Mouse (Mus musculus): ENCODE data around the gene Haus5.

Haus5 gene

DNA sequence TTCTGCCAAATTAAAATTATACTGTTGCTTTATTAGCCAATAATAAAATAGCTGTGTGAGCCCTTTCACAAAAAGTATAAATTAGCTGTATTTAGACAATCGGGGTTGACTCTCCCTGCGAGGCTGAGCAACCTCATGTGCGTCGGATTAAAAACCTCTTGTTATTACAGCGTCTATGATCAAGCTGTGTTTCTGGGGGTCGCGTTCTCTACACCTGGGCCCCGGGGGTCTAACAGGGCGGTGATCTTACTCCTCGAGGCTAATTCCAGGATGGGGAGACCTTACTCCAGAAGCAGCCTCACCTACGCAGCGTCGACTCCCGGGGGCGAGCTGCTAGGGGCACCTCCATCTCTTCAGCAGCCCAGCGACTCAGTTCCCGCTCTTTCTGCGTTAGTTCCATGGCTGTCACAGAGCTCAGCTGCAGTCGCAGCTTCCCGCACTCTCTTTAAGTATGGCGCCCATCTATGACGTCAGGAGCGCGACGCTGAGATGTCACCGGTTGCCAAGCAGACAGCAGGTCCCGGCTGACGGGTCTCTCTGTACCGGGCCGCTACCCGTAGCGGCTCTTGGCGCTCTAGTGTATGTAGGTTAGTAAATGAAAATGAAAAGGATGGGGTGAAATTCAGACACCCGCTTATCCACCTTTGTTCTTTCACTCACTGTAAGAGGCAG lies at the start of gene Haus5:
Gene Haus5, minus strand, starts transcription at position 466 of the 672 bp plus-strand sequence.
- peak; percentile 96 for DNase-seq

DNA sequence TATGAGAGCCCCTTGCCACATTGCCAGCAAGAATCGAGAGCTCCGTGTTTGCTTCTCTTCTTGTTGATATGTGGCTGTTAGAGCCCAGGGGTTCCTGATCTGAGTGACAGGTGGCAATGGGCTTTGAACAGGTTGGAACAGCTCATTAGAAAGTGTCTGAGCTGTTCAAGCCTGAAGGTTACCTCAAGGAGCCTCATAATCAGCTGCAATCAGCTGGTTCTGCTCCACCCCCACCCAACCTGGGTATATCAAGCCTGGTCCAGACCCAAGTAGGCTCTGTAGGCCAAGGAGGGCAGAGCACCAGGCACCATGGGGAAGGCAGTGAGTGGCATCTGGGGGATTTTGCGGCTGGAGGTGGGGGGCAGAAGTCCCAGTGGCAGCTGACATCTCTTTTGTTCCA lies 47.1 kb upstream of the Haus5 start, which contains the start of gene Atp4a:
Gene Atp4a, plus strand, starts transcription at position 268 of the 400 bp plus-strand sequence.
- DNase-seq = no peak

DNA sequence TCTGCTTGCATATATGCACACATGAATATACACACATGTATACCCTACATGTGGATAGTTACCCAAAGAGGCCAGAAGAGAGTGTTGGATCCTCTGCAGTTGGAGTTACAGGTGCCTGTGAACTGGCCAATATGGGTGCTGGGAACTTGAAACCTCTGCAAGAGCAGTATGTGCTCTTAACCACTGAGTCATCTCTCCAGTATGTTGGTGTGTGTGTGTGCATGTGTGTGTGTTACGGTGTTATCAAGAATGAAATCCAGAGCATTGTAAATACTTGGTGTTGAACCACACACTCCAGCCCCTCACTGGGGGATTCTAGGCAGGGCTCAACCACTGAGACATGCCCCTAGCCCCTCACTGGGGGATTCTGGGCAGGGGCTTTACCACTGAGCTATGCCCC lies 42.6 kb upstream of the Haus5 start:
- DNase-seq = no peak

DNA sequence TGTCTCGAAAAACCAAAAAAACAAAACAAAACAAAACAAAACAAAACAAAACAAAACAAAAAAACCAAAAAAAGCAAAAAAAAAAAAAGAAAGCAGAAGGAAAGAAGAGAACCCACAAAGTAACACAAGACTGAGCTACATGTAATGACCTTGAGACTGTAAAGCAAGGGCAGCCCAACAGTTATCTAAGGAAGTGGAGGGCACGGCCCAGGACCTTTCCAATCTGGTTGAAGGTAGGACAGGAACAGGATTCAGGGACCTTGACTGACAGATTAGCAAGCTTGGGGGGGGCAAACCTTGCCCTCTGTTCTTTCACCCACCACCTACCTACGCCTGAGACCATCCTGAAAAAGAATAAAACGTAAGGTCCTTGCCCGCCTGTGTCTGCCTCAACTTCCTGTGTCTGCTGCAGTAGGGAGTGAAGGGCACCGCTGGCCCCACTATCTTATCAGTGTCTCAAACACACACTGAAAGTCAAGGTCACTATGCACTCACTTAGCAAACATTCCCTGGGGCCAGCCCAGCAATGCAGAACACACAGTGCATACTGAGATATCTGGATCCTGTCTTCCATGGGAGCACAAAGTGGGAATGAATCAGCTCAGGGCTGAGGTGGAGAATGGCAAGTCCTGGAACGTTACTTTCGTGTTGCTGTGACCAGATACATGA lies 41.6 kb upstream of the Haus5 start:
- no peak for DNase-seq

DNA sequence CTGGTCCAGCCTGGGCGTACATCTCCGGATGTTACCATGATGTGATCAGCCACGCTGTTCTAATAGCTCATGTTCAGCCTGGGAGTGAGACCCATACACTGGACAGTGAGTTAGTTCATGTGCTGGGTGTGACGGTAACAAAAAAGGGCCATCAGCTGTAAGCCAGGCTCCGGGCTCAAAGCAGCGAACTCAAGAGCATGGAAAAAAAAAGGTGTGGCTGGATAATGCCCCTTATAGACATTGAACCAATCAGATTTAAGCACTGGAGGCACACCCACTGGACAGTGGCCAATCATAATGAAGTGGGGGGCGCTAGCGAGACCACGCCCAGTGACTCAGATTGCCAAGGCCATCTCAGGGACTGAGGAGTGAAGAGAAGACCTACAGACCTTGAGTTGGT lies 33.8 kb upstream of the Haus5 start, which contains the start of gene 2200002J24Rik:
Gene 2200002J24Rik, plus strand, starts transcription at position 338 of the 400 bp plus-strand sequence.
- DNase-seq = peak; percentile 63

DNA sequence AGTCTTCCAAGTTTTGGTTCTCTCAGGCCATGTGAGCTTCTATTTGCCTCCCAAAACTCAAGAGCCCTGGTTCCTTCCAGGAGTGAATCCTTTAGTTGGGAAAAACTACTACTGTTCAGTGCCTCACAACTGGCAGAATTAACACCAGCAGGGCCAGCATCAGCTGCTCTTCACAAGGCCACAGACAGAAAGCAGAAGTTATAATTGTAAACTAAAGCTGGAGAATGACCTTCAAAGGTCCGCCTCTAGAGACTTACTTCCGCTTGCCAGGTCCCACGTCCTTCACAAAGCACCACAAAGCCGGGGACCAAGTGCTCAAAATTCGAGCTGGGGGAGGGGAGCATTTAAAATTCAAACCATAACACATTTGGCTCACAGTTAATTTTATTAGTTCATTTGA lies 33.3 kb upstream of the Haus5 start:
- no peak for DNase-seq

DNA sequence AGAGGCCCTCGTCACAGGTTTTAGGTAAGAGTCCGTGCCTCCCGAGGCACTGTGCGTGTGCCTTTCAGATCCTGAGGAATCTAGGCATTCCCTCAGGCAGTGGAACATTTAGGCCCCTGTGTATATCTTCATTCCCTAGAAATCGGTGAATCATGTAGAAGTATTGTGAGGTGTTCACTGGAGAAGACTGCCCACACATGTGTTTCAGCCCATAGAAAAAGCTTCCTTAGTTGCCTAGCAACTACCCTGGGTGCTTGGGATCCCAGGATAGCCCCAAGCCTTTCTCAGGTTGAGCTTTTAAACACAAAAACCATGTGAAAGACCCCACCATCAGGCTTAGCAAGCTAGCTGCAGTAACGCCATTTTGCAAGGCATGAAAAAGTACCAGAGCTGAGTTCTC lies 23.5 kb upstream of the Haus5 start:
- no peak for DNase-seq

DNA sequence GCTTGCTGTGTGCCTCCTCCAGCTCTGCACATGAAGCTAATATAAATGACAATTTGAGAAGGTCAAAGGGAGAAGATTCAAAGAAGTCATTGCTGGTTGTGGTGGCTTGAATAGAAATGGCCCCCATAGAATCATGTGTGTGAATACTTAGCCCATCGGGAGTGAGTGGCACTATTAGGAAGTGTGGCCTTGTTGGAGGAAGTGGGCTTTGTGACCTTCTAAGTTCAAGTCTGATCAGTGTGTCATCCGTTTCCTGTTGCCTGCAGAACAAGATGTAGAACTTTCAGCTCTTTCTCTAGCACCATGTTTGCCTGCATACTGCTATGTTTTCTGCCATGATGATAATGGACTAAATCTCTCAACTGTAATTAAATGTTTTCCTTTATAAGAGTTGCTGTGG lies 18.6 kb upstream of the Haus5 start:
- no peak for DNase-seq

DNA sequence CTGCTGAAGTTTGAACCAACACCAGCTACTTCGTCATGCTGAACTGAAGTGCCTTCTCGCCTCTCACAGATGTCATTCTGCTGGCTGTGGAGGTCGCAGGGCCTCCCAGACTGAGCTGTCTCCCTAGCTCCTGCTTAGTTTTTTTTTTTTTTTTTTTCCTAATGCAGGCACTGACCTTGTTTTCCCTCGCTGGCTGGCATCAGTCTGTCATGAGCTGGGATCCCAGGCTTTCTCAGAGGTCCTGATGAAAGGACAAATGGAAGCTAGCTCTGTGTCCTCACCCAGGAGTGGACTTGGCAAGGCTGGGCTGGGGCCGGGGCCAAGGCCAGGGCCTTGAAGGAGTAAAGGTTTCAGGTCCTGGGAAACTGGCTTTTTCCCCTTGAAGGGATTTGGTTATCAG lies 17.1 kb upstream of the Haus5 start:
- DNase-seq = no peak

DNA sequence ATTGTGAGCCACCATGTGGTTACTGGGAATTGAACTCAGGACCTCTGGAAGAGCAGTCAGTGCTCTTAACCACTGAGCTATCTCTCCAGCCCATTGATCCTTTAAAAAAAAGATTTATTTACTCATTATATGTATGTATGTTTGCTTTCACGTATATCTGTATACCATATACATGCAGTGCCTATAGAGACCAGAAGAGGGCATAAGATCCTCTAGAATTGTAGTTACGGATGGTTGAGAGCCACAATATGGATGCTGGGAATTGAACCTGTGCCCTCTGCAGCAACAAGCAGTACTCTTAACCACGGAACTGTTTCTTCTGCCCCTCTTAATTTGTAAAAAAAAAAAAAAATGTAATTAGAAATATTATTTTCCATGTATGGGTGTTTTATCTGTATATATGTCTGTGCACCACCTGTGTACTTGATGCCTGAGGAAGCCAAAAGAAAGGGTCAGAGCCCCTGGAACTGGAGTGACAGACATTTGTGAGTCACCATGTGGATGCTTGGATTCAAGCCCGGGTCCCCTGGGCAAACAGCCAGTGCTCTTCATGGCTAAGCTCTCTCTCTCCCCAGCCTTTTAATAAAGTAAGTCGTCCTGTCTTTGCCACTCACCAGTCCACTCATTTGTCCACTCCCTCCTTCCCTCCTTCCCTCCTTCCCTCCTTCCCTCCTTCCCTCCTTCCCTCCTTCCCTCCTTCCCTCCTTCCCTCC lies 13.6 kb upstream of the Haus5 start:
- DNase-seq = no peak

DNA sequence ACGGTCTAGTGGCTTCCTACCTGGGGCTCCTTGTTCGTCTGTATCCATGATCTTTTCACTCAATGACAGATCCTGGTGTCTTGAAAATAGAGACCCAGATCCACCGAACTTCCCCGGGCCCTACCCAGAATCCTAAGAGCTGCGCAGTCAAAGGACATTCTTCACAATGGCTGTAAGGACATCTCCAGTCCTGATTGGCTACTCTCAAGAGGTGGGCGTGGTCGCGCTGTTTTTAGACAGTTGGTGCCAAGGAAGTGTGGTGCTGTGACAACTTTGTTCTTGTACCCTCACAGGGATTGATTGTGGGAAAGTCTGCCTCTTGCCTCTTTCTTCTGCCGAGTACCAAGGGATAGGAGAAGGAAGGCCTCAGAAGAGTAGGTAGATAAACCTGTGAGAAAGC lies 6.7 kb upstream of the Haus5 start, which contains the start of gene Pmis2:
Gene Pmis2, minus strand, starts transcription at position 126 of the 400 bp plus-strand sequence.
- no peak for DNase-seq

DNA sequence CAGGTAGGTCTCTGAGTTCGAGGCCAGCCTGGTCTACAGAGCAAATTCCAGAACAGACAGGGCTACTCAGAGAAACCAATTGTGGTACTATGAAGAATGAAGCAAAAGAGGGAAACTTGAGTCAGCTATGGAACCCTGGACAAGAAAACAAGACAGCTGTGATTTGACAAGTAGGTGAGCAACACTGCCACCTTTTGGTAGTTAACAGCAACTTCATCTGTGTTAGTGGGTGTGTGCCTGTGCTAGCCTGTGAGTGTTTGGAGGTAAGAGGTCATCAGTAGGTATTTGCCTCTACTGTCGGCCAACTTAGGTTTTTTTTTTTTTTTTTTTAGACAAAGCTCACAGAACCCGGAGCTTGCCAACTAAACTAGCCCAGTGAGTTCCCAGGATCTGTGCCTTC lies 4.4 kb upstream of the Haus5 start:
- DNase-seq = peak; percentile 68

DNA sequence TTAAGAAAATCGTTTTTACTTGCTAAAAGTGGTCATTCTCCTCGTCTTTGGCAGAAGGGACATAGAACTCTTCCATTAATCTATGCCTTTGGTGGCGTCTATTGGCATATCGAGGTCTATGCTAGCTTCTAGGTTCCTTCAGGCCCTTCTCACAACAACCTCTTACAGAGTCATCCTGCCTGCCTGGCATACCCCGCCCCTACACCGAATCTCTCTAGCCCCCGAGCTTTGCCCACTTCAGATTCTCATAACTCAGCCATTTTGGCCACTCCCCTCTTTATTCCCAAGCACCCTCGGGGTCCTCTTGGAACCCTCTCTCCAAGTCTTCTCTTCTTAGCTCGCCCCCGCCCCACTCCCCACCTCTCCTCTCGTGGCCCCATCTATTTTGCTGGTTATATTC lies 527 bp upstream of the Haus5 start:
- peak; percentile 55 for DNase-seq

DNA sequence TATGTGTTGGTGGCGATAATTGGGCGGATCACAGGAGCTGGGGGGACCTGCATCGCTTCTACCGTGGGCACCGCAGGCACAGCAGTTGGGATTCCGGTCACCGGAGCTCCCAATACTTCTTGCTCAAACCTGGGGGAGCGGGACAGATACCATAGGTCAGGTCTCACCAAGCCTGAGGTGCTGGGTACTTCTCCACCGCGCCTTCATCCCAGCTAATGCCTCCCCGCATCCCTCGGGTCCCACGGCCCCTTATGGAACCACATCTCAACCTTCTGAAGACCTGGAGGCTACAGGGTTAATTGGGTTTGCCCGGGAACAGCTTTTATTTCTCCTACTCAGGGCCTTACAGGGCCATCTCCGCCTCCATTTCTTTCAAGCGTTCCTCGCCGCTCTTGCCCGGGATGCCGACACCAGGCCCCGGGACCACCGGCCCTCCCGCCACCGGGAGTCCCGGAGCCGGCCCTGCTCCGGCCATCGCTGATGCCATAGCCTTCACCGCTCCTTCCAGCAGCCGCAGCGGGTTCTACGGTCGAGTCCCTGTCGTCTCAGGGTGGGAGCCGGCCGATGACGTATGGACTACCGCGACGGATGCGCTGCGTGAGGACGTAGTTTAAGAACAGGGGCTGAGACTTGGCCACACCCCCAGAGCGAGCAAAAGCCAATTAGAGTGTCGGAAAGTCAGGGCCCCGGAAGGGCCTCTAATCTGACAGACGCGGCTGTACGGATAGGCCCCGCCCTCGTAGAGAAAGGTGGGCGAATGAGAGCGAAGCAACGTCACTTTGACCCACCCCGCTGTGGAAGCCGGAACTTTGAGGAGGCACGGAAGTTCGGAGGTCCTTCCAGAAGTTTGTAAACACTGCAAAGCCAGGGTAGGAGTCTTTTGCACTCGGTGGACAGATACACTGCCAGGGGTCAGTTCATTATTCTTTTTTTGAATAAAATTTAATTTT lies 14.9 kb downstream of the Haus5 start, which contains the start of gene Rbm42:
Gene Rbm42, minus strand, starts transcription at position 727 of the 950 bp plus-strand sequence.
- DNase-seq = peak; percentile 99

DNA sequence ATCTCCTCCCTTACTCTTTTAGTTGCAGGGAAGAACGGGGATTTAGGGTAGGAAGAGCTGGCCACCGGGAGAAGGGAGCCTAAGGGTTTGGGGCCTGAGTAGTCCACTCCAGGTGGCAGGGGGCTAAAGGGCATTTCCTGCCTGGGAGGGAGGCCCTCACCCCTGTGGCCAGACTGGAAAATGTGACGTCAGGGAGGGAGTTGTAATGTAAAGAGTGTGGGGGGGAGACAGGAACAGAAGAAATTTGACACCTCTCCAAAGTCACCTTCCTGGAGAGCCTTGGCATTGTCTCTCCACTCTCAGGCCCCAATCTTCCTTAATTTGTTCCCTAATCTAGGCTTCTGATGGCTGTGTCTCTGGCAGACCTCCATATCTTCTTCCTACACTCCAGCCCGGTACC lies 25.7 kb downstream of the Haus5 start:
- DNase-seq = no peak

DNA sequence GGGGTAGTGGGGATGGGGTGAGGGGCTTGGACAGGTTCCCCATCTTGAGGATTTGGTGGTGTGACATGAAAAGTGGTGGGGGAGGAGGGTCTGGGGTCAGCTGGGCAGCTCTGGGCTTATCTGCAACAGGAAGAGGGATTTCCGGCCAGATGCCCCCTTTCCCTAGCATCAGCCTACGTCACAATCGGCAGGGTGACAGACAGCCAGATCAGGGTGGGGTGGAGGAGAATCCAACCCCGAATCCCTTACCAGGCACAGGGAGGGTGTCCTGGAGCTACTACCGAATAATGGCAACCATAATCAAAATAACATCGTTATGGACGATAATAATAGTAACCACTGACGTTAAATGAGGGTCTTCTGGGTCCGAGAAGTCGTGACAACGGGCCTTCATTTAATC lies 28.4 kb downstream of the Haus5 start:
- peak; percentile 38 for DNase-seq

DNA sequence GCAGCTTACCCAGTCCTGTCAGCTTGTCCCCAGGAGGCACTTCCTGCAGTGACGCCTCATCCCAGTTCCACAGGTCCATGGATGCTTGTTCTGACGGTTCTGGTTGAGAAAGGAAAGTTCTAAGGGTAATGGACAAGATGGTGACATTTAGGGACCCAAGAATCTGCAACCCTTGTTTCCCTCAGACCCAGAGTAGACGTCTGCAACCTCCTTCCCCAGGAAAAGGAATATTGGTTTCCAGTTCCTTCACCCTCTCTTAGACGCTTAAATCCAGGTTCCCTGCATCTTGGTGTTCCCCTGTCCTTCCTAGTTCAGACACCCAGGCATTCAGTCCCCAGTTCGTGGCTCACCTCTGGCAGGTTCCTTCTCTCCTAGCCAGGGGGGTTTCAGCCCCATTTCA lies 29.0 kb downstream of the Haus5 start, which contains the start of gene Etv2:
Gene Etv2, minus strand, starts transcription at position 101 of the 400 bp plus-strand sequence.
- DNase-seq = no peak

DNA sequence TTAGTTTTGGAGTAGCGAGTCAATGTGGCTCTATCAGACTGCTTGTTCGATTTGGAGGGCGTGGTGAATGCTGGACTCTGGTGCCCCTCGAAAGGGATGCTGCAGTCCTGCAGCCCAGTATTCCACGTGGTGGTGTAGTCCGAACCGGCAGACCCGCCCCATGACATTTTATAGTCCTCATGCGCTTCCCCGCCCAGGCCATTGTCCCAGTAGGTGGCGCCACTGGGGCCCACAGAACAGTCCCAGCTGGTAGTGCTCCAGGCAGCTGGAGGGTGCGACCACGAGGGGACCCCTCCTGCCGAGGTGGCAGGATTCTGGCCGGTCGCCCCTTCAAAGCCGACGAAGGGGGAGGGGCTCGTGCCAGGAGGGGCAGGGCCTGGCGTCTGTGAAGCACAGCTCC lies 30.2 kb downstream of the Haus5 start:
- DNase-seq = peak; percentile 83

DNA sequence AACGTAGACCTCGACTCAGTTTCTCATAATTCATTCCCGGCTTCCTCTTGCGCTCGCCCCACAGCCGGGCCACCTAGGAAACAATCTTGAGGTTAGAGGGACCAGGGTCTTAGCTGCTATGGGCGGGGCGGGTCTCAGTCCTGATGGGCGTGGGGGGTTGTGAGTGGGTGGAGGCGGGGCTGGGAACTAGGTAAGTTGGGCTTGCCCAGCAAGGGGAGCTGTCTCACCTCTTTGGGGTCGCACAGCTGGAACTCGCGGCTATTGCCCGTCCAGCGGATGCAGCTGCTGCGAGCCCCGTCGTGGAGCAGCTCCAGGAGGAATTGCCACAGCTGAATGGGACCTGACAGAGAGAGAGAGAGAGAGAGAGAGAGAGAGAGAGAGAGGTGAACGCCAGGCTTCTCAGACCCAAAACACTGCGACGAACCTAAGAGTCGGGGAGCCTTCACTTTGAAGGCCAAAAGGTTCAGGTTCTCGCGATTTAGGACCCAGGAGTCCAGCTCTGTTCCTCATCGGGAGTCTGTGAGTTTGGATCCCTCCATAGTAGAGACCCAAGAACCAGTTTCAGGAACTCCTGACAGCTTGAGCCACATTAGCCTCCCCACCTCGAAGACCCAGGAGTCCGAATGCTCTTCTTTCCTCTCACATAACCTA lies 30.9 kb downstream of the Haus5 start:
- DNase-seq = no peak

DNA sequence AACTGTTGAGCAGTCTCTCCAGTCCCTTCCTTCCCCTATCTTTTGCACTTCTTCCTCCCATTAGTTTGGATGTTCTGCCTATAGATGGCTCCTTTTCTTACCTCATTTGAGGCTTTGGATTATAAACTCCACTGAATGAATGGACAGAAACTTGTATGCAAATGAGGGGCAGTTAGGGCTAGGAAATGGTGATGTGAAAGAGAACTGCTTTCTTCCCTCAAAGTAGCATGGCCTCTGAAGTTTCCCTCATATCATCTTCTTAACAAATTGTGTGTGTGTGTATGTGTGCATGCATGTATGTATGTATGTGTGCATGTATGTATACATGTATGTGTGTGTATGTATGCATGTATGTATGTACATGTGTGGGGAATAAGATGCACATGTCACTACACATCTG lies 35.8 kb downstream of the Haus5 start:
- no peak for DNase-seq

DNA sequence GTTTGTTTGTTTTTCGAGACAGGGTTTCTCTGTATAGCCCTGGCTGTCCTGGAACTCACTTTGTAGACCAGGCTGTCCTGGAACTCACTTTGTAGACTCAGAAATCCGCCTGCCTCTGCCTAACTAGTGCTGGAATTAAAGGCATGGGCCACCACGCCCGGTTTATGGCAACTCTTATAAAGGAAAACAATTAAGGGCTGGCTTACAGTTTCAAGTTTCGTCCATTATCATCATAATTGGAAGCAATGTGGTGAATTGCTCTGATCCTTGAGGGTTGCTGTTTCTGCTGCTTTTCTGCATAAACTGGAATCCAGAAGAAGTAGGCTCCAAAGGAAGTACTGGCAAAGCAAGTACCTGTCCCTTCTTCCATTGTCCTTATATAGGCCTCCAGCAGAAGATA lies 38.1 kb downstream of the Haus5 start:
- no peak for DNase-seq
